Mouse (Mus musculus) heart, embryonic 12.5 days (tissue): ENCODE measurements at regions not wholly inside any gene's neighbourhood (a gene's known extent, or its start where the extent isn't known, plus 50 kb on each side); places are given as distances from the start of the nearest gene placed in this dataset.

Experiments
- ATAC-seq: fragments of 200-750 bp; cut with Nextera tagmentation; 2 replicates; pipeline ENCODE4 v1.8.0; 2017; ENCODE audit warnings: moderate TSS enrichment, moderate library complexity; ENCODE audit not compliant: insufficient number of reproducible peaks, low FRiP score
- H3K27ac ChIP-seq: fragments of 300-500 bp; sonication (generic); 2 replicates; pipeline ENCODE4 v1.5.1; 2016; ENCODE audit warnings: mild to moderate bottlenecking, moderate library complexity; ENCODE audit not compliant: poor library complexity, severe bottlenecking
- H3K27me3 ChIP-seq: fragments of 300-500 bp; sonication (generic); replicated peaks from 2 replicates; pipeline ENCODE4 v1.6.1; 2016; ENCODE audit warnings: mild to moderate bottlenecking, moderate library complexity
- H3K36me3 ChIP-seq: fragments of 300-500 bp; sonication (generic); 2 replicates; pipeline ENCODE4 v1.6.1; 2016; ENCODE audit warnings: mild to moderate bottlenecking, moderate library complexity
- H3K4me1 ChIP-seq: fragments of 300-500 bp; sonication (generic); replicated peaks from 2 replicates; pipeline ENCODE4 v1.6.1; 2016; ENCODE audit warnings: mild to moderate bottlenecking
- H3K4me2 ChIP-seq: fragments of 300-500 bp; sonication (generic); 2 replicates; pipeline ENCODE4 v1.6.1; 2016; ENCODE audit warnings: mild to moderate bottlenecking, moderate library complexity
- H3K4me3 ChIP-seq: fragments of 300-500 bp; sonication (generic); 2 replicates; pipeline ENCODE4 v1.5.1; 2016; ENCODE audit warnings: mild to moderate bottlenecking
- H3K9ac ChIP-seq: fragments of 300-500 bp; sonication (generic); 2 replicates; pipeline ENCODE4 v1.6.1; 2016; ENCODE audit warnings: mild to moderate bottlenecking, moderate library complexity
- H3K9me3 ChIP-seq: fragments of 300-500 bp; sonication (generic); replicated peaks from 2 replicates; pipeline ENCODE4 v1.6.1; 2016; ENCODE audit warnings: mild to moderate bottlenecking, moderate library complexity
- WGBS: fragments of 180-500 bp; shearing (Covaris S2); methylation state at CpG from one replicate; pipeline ENCODE4 v1.1.7; 2016; 5-methylcytosine and 5-hydroxymethylcytosine counted together

DNA sequence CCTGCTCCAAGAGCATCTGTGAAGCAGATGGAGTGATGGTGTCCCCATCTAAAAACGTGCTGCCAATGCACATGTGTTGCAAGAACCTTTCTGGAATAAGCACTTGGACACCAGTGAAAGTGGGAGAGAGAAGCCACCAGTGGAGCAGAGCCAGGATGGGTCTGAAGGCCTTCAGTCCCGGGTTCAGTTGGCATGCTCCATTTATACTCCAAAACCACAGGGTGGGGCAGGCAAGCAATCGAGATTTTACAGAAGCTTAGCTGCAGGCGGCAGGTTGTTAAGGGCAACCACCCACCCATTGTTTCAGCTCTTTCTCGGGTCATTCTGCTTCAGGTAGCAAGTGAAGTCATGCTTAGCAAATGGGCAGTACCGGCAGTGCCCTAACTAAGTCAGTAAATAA, 51.8 kb upstream of the Sv2b start:
- 60% methylated on average over 6 of the region's 6 CpGs for WGBS
- Histone ChIP-seq H3K4me1 (no peaks in the 10 kb centered on the region), H3K9ac (no peak overlapping the region), H3K36me3 (no peaks in the 10 kb centered on the region), H3K4me2 (no peak overlapping the region), H3K27ac (no peak overlapping the region), H3K4me3 (no peak overlapping the region), H3K9me3 (no peaks in the 10 kb centered on the region), H3K27me3 (0 out of 2 replicates have a peak, but pooled peaks cover under 1% of the 10 kb centered on the region)
- ATAC-seq: no peak

DNA sequence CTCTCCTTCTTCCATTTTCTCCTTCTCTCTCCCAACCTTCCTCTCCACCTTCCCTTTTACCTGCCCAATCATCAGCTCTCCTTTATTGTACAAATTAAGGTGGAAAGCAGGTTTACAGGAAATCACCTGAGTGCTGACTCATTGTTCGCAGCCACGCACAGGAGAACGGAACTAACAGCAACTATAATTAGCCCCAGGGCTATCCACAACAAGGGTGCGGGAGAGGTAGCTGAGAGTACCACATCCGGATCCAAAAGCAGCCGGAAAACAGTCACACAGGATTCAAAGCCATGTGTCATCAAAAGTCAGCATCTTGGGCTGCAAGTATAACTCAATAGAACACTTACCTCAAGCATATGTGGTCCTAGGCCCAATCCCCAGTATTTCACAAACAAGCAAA, 53.5 kb upstream of the Sv2b start:
- no peaks in the 10 kb centered on the region for H3K4me1 ChIP-seq
- WGBS: 69% methylated on average over 6 of the region's 6 CpGs
- H3K4me3 ChIP-seq: no peak overlapping the region
- 0 out of 2 replicates have a peak, but pooled peaks cover 4% of the 10 kb centered on the region for H3K27me3 ChIP-seq
- ATAC-seq: no peak
- no peak overlapping the region for H3K4me2 ChIP-seq
- H3K27ac ChIP-seq: no peak overlapping the region
- H3K9ac ChIP-seq: no peak overlapping the region
- no peaks in the 10 kb centered on the region for H3K9me3 ChIP-seq
- H3K36me3 ChIP-seq: no peaks in the 10 kb centered on the region

- Histone ChIP-seq H3K36me3 (no peaks in the 10 kb centered on the region), H3K9me3 (no peaks in the 10 kb centered on the region), H3K27me3 (0 out of 2 replicates have a peak, but pooled peaks cover 4% of the 10 kb centered on the region), H3K9ac (no peak overlapping the region), H3K27ac (no peak overlapping the region), H3K4me2 (no peak overlapping the region), H3K4me3 (no peak overlapping the region), H3K4me1 (peaks cover 9% of the 10 kb centered on the region; the same call in 1 of the 2 replicates)
- WGBS: 67% methylated on average over 3 of the region's 3 CpGs
- ATAC-seq: no peak
Observed at GRCm38 (mm10) chr7:75365480-75365879, 56.4 kb upstream of the Sv2b start.

GRCm38 (mm10) chr7:75366285-75366882, 57.3 kb upstream of the Sv2b start:
- Histone ChIP-seq H3K4me3 (no peak overlapping the region), H3K36me3 (no peaks in the 10 kb centered on the region), H3K27ac (no peak overlapping the region), H3K4me1 (peaks cover 13% of the 10 kb centered on the region), H3K9me3 (no peaks in the 10 kb centered on the region), H3K4me2 (peak overlapping the region; percentile 25; the same call in 1 of the 2 replicates), H3K27me3 (0 out of 2 replicates have a peak, but pooled peaks cover 4% of the 10 kb centered on the region), H3K9ac (no peak overlapping the region)
- no peak for ATAC-seq
- 8% methylated on average over 8 of the region's 8 CpGs for WGBS

- 70% methylated on average over 9 of the region's 9 CpGs for WGBS
- no peak overlapping the region for H3K27ac ChIP-seq
- no peak for ATAC-seq
Observed at GRCm38 (mm10) chr7:75368315-75368714, 59.3 kb upstream of the Sv2b start.

DNA sequence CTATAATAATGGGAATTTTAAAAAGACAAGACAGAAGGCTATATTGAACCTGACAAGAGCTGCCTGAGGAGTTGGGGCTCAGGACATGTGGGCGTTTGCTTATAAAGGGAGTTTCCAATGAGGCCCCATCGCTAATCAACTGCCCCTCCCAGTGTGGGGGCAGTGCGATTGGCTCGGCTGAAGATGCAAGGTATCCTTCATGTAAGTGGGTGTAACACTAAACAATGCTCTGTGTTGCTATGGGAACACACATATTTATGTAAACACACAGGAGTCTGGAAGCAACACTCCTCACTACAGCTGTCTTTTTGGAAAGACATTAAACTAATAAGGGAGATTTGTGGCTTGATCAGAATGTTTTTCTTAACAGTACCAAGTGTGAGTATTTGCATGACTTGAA, 60.3 kb upstream of the Sv2b start:
- no peak for ATAC-seq
- peaks cover 25% of the 10 kb centered on the region for H3K4me1 ChIP-seq
- WGBS: 41% methylated on average over 4 of the region's 4 CpGs

More at GRCm38 (mm10) chr7:75368315-75368714, 59.3 kb upstream of the Sv2b start:
- Histone ChIP-seq H3K27me3 (0 out of 2 replicates have a peak, but pooled peaks cover 4% of the 10 kb centered on the region), H3K4me3 (no peak overlapping the region), H3K9ac (no peak overlapping the region), H3K4me2 (no peak overlapping the region), H3K4me1 (peaks cover 25% of the 10 kb centered on the region), H3K9me3 (no peaks in the 10 kb centered on the region), H3K36me3 (no peaks in the 10 kb centered on the region)

GRCm38 (mm10) chr7:75370595-75371519, 61.8 kb upstream of the Sv2b start:
- Histone ChIP-seq H3K9me3 (no peaks in the 10 kb centered on the region), H3K4me3 (no peak overlapping the region), H3K4me2 (peak overlapping the region; percentile 12; the same call in 1 of the 2 replicates), H3K36me3 (no peaks in the 10 kb centered on the region), H3K4me1 (peaks cover 25% of the 10 kb centered on the region), H3K9ac (no peak overlapping the region), H3K27me3 (0 out of 2 replicates have a peak, but pooled peaks cover 4% of the 10 kb centered on the region), H3K27ac (no peak overlapping the region)
- ATAC-seq: peak; percentile 77
- WGBS: 47% methylated on average over 12 of the region's 12 CpGs

More for the DNA sequence above, 60.3 kb upstream of the Sv2b start:
- Histone ChIP-seq H3K9ac (no peak overlapping the region), H3K36me3 (no peaks in the 10 kb centered on the region), H3K9me3 (no peaks in the 10 kb centered on the region), H3K27me3 (0 out of 2 replicates have a peak, but pooled peaks cover 4% of the 10 kb centered on the region), H3K27ac (no peak overlapping the region), H3K4me2 (no peak overlapping the region), H3K4me3 (no peak overlapping the region)

GRCm38 (mm10) chr7:75371520-75371876, 62.4 kb upstream of the Sv2b start:
- ATAC-seq: no peak
- Histone ChIP-seq H3K9ac (no peak overlapping the region; the same call in 1 of the 2 replicates), H3K27ac (no peak overlapping the region)

GRCm38 (mm10) chr7:75371991-75372390, 62.9 kb upstream of the Sv2b start:
- WGBS: 29% methylated on average over 6 of the region's 6 CpGs
- Histone ChIP-seq H3K27ac (no peak overlapping the region), H3K36me3 (no peaks in the 10 kb centered on the region), H3K4me3 (no peak overlapping the region), H3K9me3 (no peaks in the 10 kb centered on the region), H3K27me3 (no peaks in the 10 kb centered on the region), H3K4me2 (no peak overlapping the region), H3K4me1 (peaks cover 25% of the 10 kb centered on the region), H3K9ac (no peak overlapping the region; the same call in 1 of the 2 replicates)
- 0 out of 2 replicates have a peak, but pooled peaks have one; percentile 31 for ATAC-seq

More at GRCm38 (mm10) chr7:75371520-75371876, 62.4 kb upstream of the Sv2b start:
- Histone ChIP-seq H3K9me3 (no peaks in the 10 kb centered on the region), H3K36me3 (no peaks in the 10 kb centered on the region), H3K4me2 (no peak overlapping the region), H3K4me3 (no peak overlapping the region), H3K27me3 (no peaks in the 10 kb centered on the region), H3K4me1 (peaks cover 25% of the 10 kb centered on the region)

- H3K9me3 ChIP-seq: no peaks in the 10 kb centered on the region
- no peak overlapping the region for H3K27ac ChIP-seq
- no peak overlapping the region for H3K4me2 ChIP-seq
- WGBS: 59% methylated on average over 10 of the region's 10 CpGs
- H3K4me3 ChIP-seq: no peak overlapping the region
- no peak overlapping the region for H3K9ac ChIP-seq
- H3K36me3 ChIP-seq: no peaks in the 10 kb centered on the region
- ATAC-seq: no peak
- peaks cover 25% of the 10 kb centered on the region for H3K4me1 ChIP-seq
- H3K27me3 ChIP-seq: no peaks in the 10 kb centered on the region
Observed at GRCm38 (mm10) chr7:75372892-75373444, 63.9 kb upstream of the Sv2b start.

- WGBS: 64% methylated on average over 6 of the region's 6 CpGs
- ATAC-seq: no peak
- Histone ChIP-seq H3K4me2 (no peak overlapping the region), H3K9me3 (no peaks in the 10 kb centered on the region), H3K36me3 (no peaks in the 10 kb centered on the region), H3K27ac (no peak overlapping the region), H3K27me3 (no peaks in the 10 kb centered on the region), H3K4me1 (peaks cover 25% of the 10 kb centered on the region), H3K4me3 (no peak overlapping the region), H3K9ac (no peak overlapping the region)
Observed at GRCm38 (mm10) chr7:75374506-75374905, 65.4 kb upstream of the Sv2b start.
